In the genomic region with DNA sequence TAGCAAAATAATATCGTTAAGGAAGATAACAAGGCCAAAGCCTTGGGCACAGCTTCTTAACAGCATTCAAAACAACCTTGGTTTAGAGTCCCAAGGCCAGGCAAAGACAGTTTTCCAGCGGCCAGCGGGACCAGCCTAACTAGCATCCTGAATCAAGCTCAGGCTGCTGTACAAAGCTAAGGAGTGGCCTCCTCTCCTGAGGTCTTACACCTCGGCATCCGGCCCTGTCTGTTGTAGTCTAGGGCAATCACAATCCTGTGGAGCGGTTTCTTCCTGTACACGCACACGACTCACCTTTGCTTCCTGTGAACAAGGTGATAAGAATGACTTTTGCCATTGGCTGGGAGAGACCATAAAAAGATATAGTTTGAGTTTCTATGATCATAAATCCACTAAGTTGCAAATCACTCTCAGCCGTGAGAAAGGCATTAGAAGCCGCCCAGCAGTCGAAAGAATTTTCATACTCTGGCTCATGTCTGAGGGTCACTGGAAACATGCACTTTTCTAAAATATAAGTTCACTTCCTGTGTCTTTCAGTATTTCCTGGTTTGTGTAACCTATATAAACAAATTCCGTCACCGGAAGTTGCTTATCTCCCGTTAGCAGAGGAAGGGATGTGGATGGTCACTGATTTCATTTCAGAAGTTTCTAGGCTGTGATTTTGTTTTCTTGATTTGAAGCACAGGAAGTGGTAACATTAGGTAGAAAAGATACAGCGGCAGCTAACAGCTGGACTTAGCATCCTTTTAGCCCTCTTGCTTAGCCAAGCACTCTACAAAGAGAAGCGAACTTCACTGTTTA, we compare ENCODE assay signal across 11 mouse cellular contexts. TPM values are rescaled to one million over a fixed set of nuclear protein-coding genes. Genes with fewer than 3 reads are reported as not detected.
DNase-seq lines count a peak whose midpoint lies in the region; ATAC-seq and TF ChIP-seq lines count a peak whose summit lies in the region.
"Had no signal": no experiment of that assay in that cellular context is flagged by ENCODE, and none has a peak within 500 bp of the region (broad histone marks: within the 10 kb centered on the region; RNA-seq: fewer than 3 reads in every experiment).

No protein-coding gene starts in this region.

- no peak overlapping the region for H3K9ac ChIP-seq in kidney, embryonic 14.5 days (ENCODE audit: low read depth, low read length)
- no peak overlapping the region for H3K9ac ChIP-seq in embryonic facial prominence, embryonic 15.5 days
- H3K9ac ChIP-seq in limb, embryonic 13.5 days, result no peak overlapping the region

- H3K4me1 ChIP-seq in kidney, embryonic 14.5 days (ENCODE audit: control insufficient read depth, insufficient read depth, low read length), result peaks cover 11% of the 10 kb centered on the region
- H3K4me1 ChIP-seq in E14TG2a.4 (replicated peaks; ENCODE audit: low read depth, low read length), result peaks cover 74% of the 10 kb centered on the region
- peaks cover 41% of the 10 kb centered on the region for H3K4me1 ChIP-seq in embryonic facial prominence, embryonic 15.5 days
- peaks cover 59% of the 10 kb centered on the region for H3K4me1 ChIP-seq in limb, embryonic 13.5 days

- ATAC-seq in kidney, embryonic 14.5 days (ENCODE audit: low FRiP score, low TSS enrichment), result no peak
- ATAC-seq in embryonic facial prominence, embryonic 15.5 days (ENCODE audit: insufficient number of reproducible peaks, low FRiP score, low TSS enrichment, low read depth), result no peak
- ATAC-seq in limb, embryonic 13.5 days (ENCODE audit: low FRiP score, low read depth), result no peak
- ATAC-seq: Patski had no signal

- no peak overlapping the region for H3K4me3 ChIP-seq in kidney, embryonic 14.5 days (ENCODE audit: low read length)
- 0 out of 2 replicates have a peak overlapping the region, but pooled peaks have one; percentile 11 for H3K4me3 ChIP-seq in E14TG2a.4 (replicated peaks; ENCODE audit: low read length)
- no peak overlapping the region for H3K4me3 ChIP-seq in embryonic facial prominence, embryonic 15.5 days (replicated peaks)
- no peak overlapping the region for H3K4me3 ChIP-seq in limb, embryonic 13.5 days

- WGBS in kidney, embryonic 14.5 days, result 48% methylated on average over 16 of the region's 16 CpGs
- 67% methylated on average over 16 of the region's 16 CpGs for WGBS in embryonic facial prominence, embryonic 15.5 days
- 42% methylated on average over 16 of the region's 16 CpGs for WGBS in limb, embryonic 13.5 days

- no peaks in the 10 kb centered on the region for H3K27me3 ChIP-seq in kidney, embryonic 14.5 days (ENCODE audit: control insufficient read depth, insufficient read depth, low read length)
- H3K27me3 ChIP-seq in E14TG2a.4 (ENCODE audit: insufficient read depth, low read length), result no peaks in the 10 kb centered on the region
- no peaks in the 10 kb centered on the region for H3K27me3 ChIP-seq in embryonic facial prominence, embryonic 15.5 days
- H3K27me3 ChIP-seq in limb, embryonic 13.5 days, result no peaks in the 10 kb centered on the region
- H3K27me3 ChIP-seq: Patski had no signal

- H3K27ac ChIP-seq in kidney, embryonic 14.5 days (ENCODE audit: low read depth, low read length), result peak overlapping the region; percentile 53; the same call in 1 of the 2 replicates
- peak overlapping the region; percentile 97; the same call in 1 of the 2 replicates for H3K27ac ChIP-seq in embryonic facial prominence, embryonic 15.5 days (replicated peaks)
- H3K27ac ChIP-seq in limb, embryonic 13.5 days, result peak overlapping the region; percentile 52; the same call in 1 of the 2 replicates

- H3K4me2 ChIP-seq in kidney, embryonic 14.5 days (replicated peaks; ENCODE audit: low read depth, low read length), result no peak overlapping the region
- H3K4me2 ChIP-seq in embryonic facial prominence, embryonic 15.5 days (replicated peaks), result no peak overlapping the region
- H3K4me2 ChIP-seq in limb, embryonic 13.5 days (replicated peaks), result no peak overlapping the region

- intact Hi-C loops in left cerebral cortex, postnatal 25 days (cut with DNase I), result loop anchor here (5.0 to 10.0 kb wide), 2 partner anchors 769 to 1006 kb away; no protein-coding TSS in a partner anchor

- DNase-seq in kidney, adult 18-20 months, result no peak
- DNase-seq in cerebellum, postnatal 4 days (ENCODE audit: low spot score in 2 of 2), result no peak
- no peak for DNase-seq in layer of hippocampus, adult 9-10 months (ENCODE audit: low spot score)
- no peak for DNase-seq in left cerebral cortex, postnatal 25 days (ENCODE audit: low spot score in 2 of 2)
- DNase-seq: embryo, embryonic 11 days; kidney, postnatal 10 days had no signal

- TF ChIP-seq CTCF in E14TG2a.4 (conservative IDR thresholded peaks at IDR 0.05; ENCODE audit: low read length), result no peak

- H3K36me3 ChIP-seq in kidney, embryonic 14.5 days (ENCODE audit: control insufficient read depth, insufficient read depth, low read length), result no peaks in the 10 kb centered on the region
- peaks cover 10% of the 10 kb centered on the region for H3K36me3 ChIP-seq in E14TG2a.4 (ENCODE audit: insufficient read depth, low read length)
- no peaks in the 10 kb centered on the region for H3K36me3 ChIP-seq in embryonic facial prominence, embryonic 15.5 days
- no peaks in the 10 kb centered on the region for H3K36me3 ChIP-seq in limb, embryonic 13.5 days

- no peaks in the 10 kb centered on the region for H3K9me3 ChIP-seq in kidney, embryonic 14.5 days (ENCODE audit: control insufficient read depth, low read length)
- peaks cover 2% of the 10 kb centered on the region for H3K9me3 ChIP-seq in E14TG2a.4 (ENCODE audit: low read length)
- no peaks in the 10 kb centered on the region for H3K9me3 ChIP-seq in embryonic facial prominence, embryonic 15.5 days (replicated peaks)
- no peaks in the 10 kb centered on the region for H3K9me3 ChIP-seq in limb, embryonic 13.5 days

RNA-seq across cellular contexts. Expression of gene Enc1, which starts 2.5 kb away (rescaled TPM):
- polyA plus RNA-seq in kidney, embryonic 14.5 days (2014; fragmentation: Nextera tagmentation; extraction: Ambion mirVana), result 14.2 and 14.6 TPM in 2 replicates
- 10.1 and 10.6 TPM in 2 replicates for polyA plus RNA-seq in embryonic facial prominence, embryonic 15.5 days (2015; fragmentation: Nextera tagmentation; extraction: Ambion mirVana)
- polyA plus RNA-seq in limb, embryonic 13.5 days (2015; fragmentation: Nextera tagmentation; extraction: Ambion mirVana), result 8.2 and 8.9 TPM in 2 replicates
- total RNA-seq in left cerebral cortex, postnatal 25 days (2021), result 100 to 1,000 TPM; 573 to 716 TPM

RNA-seq across cellular contexts. Expression of gene Hexb, which starts 40.2 kb away (rescaled TPM):
- polyA plus RNA-seq in kidney, embryonic 14.5 days (2014; fragmentation: Nextera tagmentation; extraction: Ambion mirVana), result 25.3 and 31.3 TPM in 2 replicates
- 46.0 and 49.6 TPM in 2 replicates for polyA plus RNA-seq in embryonic facial prominence, embryonic 15.5 days (2015; fragmentation: Nextera tagmentation; extraction: Ambion mirVana)
- 38.3 and 40.3 TPM in 2 replicates for polyA plus RNA-seq in limb, embryonic 13.5 days (2015; fragmentation: Nextera tagmentation; extraction: Ambion mirVana)
- 100 to 1,000 TPM; 108 to 122 TPM for total RNA-seq in left cerebral cortex, postnatal 25 days (2021)
